Mouse (Mus musculus): ENCODE results near the gene Lrrk1.

DNA sequence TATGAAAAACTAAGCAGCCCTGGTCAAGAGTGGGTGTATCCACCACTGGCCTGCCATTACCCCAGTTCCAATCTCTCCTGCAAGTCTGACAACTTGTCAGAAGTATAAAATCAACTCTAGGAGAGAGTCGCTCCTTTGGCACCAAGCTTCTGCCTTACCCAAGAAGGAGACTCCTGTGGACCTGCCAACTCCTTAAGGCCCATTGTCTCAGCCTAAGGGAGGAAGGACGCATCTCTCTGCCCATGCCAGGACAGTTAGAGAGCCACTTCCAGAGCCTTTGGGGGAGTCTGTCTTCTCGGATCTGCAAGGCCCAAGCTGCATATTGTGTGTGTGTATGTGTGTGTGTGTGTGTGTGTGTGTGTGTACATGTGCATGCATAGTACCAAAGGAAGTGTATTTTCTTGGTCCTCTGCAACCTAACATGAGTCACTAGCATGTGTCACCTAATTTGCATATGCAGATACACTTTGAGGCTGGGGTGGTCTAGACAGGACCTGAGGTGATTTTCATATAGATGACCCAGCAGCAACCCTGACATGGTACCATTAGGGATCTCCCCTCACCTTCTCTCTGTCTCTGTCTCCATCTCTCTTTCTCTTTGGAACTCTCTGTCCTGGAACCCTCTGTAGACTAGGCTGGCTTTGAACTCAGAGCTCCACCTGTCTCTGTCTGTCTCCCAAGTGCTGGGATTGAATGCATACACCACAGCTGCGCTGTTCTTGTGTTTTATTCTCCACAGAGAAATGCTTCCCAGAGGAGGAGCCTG lies 168.9 kb downstream of the Lrrk1 start:
- TF ChIP-seq GATA1 (IDR thresholded peaks at IDR 0.05; ENCODE audit: borderline replicate concordance, low read length) = no peak
- TF ChIP-seq FLI1 (IDR thresholded peaks at IDR 0.05; ENCODE audit: low read length) = no peak

Measured in megakaryocyte, embryonic 14.5 days (primary cell).